Mouse (Mus musculus): ENCODE results near the gene Ssbp4. TPM values are rescaled to one million over a fixed set of nuclear protein-coding genes. Genes with fewer than 3 reads are reported as not detected.
A peak's percentile ranks its signal among the peaks of the same experiment; 100 is the strongest.

Ssbp4 gene
- polyA plus RNA-seq, 1 experiment, result 193 TPM

DNA sequence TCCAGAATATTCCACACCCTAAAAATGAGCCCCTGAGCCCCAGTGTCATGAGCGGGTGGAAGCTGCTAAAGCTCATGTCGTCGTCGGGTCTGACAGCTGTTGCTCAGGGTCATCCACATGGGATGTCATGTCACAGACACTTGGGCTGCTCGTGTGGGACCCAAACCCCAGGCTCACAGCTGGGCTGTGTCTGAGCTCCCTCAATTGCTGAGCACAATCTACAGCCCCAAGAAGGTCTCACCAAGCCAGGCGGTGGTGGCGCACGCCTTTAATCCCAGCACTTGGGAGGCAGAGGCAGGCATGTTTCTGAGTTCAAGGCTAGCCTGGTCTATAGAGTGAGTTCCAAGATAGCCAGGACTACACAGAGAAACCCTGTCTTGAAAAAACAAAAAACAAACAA, 6.6 kb upstream of the Ssbp4 start:
- no peaks in the 10 kb centered on the region for H3K27me3 ChIP-seq (ENCODE audit: control insufficient read depth, insufficient read depth, insufficient read length)
- no peaks in the 10 kb centered on the region for H3K36me3 ChIP-seq (ENCODE audit: control insufficient read depth, insufficient read depth)
- TF ChIP-seq CTCF (IDR thresholded peaks at IDR 0.05; ENCODE audit: control insufficient read depth, insufficient read depth, insufficient read length), result no peak
- no peak for TF ChIP-seq MYOG (IDR thresholded peaks at IDR 0.05; ENCODE audit: control insufficient read depth, extremely low read depth, insufficient read length)
- TF ChIP-seq MYOD1 (IDR thresholded peaks at IDR 0.05; ENCODE audit: control insufficient read depth, insufficient read length, low read depth), result no peak
- TF ChIP-seq CEBPB (IDR thresholded peaks at IDR 0.05; ENCODE audit: low read depth), result no peak
- no peak for TF ChIP-seq MAX (IDR thresholded peaks at IDR 0.05)
- no peak for TF ChIP-seq FOSL1 (IDR thresholded peaks at IDR 0.05; ENCODE audit: insufficient read depth, low read length, poor library complexity, severe bottlenecking)
- no peak for TF ChIP-seq USF1 (IDR thresholded peaks at IDR 0.05; ENCODE audit: low read depth)
- H3K4me3 ChIP-seq (ENCODE audit: insufficient read depth, poor library complexity, severe bottlenecking), result no peak overlapping the region
- no peaks in the 10 kb centered on the region for H3K79me3 ChIP-seq (ENCODE audit: low read depth)
- H3K79me2 ChIP-seq (ENCODE audit: control insufficient read depth, insufficient read depth), result no peaks in the 10 kb centered on the region
- H3ac ChIP-seq (ENCODE audit: control insufficient read depth, insufficient read length, low read depth), result no peak overlapping the region

DNA sequence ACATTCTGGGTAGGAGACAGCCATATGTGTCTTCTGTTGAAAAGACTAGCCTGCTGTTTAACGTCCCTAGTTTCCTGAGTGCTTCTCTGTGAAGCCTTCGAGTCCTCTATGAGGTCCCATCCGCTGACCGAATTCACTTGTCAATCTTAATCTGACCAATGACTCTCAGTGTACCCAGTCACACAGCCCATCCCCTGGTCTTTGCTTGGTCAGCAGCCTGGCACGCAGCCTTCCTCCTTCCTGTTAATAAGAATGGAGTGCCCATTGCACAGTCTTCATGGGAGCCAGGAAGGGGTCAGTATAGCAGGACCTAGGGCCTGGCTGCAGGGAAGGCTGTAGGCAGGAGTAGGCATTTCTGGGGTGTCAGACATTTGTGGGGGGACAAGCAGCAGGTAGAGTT, 5.8 kb upstream of the Ssbp4 start:
- no peaks in the 10 kb centered on the region for H3K36me3 ChIP-seq (ENCODE audit: control insufficient read depth, insufficient read depth)
- TF ChIP-seq CTCF (IDR thresholded peaks at IDR 0.05; ENCODE audit: control insufficient read depth, insufficient read depth, insufficient read length), result no peak
- no peak for TF ChIP-seq CEBPB (IDR thresholded peaks at IDR 0.05; ENCODE audit: low read depth)
- TF ChIP-seq MYOG (IDR thresholded peaks at IDR 0.05; ENCODE audit: control insufficient read depth, extremely low read depth, insufficient read length), result no peak
- TF ChIP-seq MAX (IDR thresholded peaks at IDR 0.05), result no peak
- TF ChIP-seq MYOD1 (IDR thresholded peaks at IDR 0.05; ENCODE audit: control insufficient read depth, insufficient read length, low read depth), result no peak
- no peak for TF ChIP-seq USF1 (IDR thresholded peaks at IDR 0.05; ENCODE audit: low read depth)
- no peak for TF ChIP-seq FOSL1 (IDR thresholded peaks at IDR 0.05; ENCODE audit: insufficient read depth, low read length, poor library complexity, severe bottlenecking)
- H3ac ChIP-seq (ENCODE audit: control insufficient read depth, insufficient read length, low read depth), result no peak overlapping the region
- no peaks in the 10 kb centered on the region for H3K79me3 ChIP-seq (ENCODE audit: low read depth)
- no peaks in the 10 kb centered on the region for H3K79me2 ChIP-seq (ENCODE audit: control insufficient read depth, insufficient read depth)
- no peak overlapping the region for H3K4me3 ChIP-seq (ENCODE audit: insufficient read depth, poor library complexity, severe bottlenecking)
- H3K27me3 ChIP-seq (ENCODE audit: control insufficient read depth, insufficient read depth, insufficient read length), result no peaks in the 10 kb centered on the region

DNA sequence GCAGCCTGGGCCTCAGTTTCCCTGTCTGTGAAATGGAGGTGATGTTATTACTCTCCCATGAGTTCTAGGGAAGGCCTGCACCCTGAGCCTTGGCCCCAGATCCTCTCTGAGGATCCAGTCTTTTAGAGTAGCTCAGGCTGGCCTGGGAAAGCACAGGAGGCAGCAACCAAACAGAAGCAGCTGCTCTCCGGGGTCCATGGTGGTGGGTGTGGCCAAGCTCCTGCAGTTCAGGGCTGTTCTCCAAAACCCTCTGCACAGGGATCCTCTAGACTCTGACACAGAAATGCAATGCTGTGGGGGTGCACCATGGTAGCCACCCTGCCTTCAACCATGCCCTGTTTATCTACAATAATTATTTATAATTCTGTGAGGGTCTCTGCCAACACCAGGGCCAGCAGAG, 5.1 kb upstream of the Ssbp4 start:
- TF ChIP-seq CTCF (IDR thresholded peaks at IDR 0.05; ENCODE audit: control insufficient read depth, insufficient read depth, insufficient read length) (no peak), MAX (IDR thresholded peaks at IDR 0.05) (no peak), MYOD1 (IDR thresholded peaks at IDR 0.05; ENCODE audit: control insufficient read depth, insufficient read length, low read depth) (no peak), MYOG (IDR thresholded peaks at IDR 0.05; ENCODE audit: control insufficient read depth, extremely low read depth, insufficient read length) (no peak), CEBPB (IDR thresholded peaks at IDR 0.05; ENCODE audit: low read depth) (no peak), USF1 (IDR thresholded peaks at IDR 0.05; ENCODE audit: low read depth) (no peak), FOSL1 (IDR thresholded peaks at IDR 0.05; ENCODE audit: insufficient read depth, low read length, poor library complexity, severe bottlenecking) (no peak)
- Histone ChIP-seq H3K4me3 (ENCODE audit: insufficient read depth, poor library complexity, severe bottlenecking) (no peak overlapping the region), H3K79me3 (ENCODE audit: low read depth) (no peaks in the 10 kb centered on the region), H3ac (ENCODE audit: control insufficient read depth, insufficient read length, low read depth) (no peak overlapping the region), H3K36me3 (ENCODE audit: control insufficient read depth, insufficient read depth) (no peaks in the 10 kb centered on the region), H3K27me3 (ENCODE audit: control insufficient read depth, insufficient read depth, insufficient read length) (no peaks in the 10 kb centered on the region), H3K79me2 (ENCODE audit: control insufficient read depth, insufficient read depth) (no peaks in the 10 kb centered on the region)

DNA sequence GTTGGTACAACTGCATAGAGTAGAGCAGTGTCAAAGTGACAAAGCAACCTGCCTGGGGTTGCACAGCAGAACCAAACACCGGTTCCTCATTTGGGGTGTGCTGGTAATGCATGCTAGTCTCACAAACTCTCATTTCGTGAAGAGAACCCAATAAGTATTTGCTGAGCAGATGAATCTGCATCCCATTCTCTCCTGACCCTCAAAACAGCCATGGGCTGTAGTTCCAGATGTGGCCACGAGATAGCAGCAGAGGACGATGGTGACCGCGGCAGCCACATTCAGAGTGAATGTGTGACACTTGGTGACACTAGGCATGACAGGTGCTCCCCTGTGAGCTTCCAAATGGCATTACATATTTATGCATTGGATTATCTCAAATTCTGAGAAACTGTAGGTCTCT, 3.2 kb upstream of the Ssbp4 start:
- Histone ChIP-seq H3ac (ENCODE audit: control insufficient read depth, insufficient read length, low read depth) (peak overlapping the region; percentile 78), H3K4me3 (ENCODE audit: insufficient read depth, poor library complexity, severe bottlenecking) (peak overlapping the region; percentile 28), H3K36me3 (ENCODE audit: control insufficient read depth, insufficient read depth) (no peaks in the 10 kb centered on the region), H3K79me3 (ENCODE audit: low read depth) (peaks cover 8% of the 10 kb centered on the region), H3K79me2 (ENCODE audit: control insufficient read depth, insufficient read depth) (peaks cover 13% of the 10 kb centered on the region), H3K27me3 (ENCODE audit: control insufficient read depth, insufficient read depth, insufficient read length) (no peaks in the 10 kb centered on the region)
- no peak for TF ChIP-seq MAX (IDR thresholded peaks at IDR 0.05)
- peak; percentile 49 for TF ChIP-seq MYOD1 (IDR thresholded peaks at IDR 0.05; ENCODE audit: control insufficient read depth, insufficient read length, low read depth)
- TF ChIP-seq CTCF (IDR thresholded peaks at IDR 0.05; ENCODE audit: control insufficient read depth, insufficient read depth, insufficient read length), result peak; percentile 87

DNA sequence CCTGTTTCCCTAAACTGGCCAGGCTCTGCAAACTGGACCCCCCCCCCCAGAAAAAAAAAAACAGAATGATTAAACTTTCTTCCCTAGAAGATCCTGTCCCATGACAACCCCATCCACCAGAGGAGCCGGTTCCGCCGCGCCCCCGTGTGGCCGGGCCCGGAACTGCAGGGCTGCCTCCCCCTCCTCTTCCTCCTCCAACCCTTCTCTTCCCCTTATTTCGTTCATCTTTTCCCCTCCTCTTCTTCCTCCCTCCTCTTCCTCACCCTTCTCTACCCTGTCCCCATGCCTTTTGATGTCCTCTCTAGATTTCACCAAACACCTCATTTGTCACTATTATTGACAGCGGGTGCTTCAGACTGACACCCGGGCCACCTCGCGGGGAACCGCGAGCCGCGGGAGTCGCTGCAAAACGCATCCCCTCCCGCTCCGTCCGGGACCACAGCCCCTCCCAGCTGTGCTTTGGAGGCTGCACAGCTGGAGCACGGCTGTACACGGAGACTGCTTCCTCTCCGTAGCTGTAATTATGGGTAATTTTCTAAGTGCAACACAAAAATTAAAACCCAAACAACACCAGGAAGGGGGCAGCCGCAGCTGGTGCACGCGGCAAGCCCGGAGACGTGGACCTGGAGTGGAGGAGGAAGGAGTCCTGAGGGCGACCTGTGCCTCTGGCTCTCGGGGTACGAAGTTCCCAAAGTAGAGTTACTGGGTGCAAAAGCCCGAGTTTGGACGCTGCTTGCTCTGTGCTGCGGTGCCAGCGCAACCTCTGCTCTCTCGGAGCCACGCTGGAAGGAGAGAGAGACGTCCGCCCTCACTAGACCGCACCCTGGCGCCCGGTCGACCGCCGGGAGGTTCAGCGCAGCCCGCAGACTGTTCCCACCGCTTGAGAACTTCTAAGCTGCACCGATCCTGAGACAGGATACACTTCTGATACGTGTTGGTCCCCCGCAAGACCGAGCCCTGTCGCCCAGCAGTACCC, 2.4 kb upstream of the Ssbp4 start:
- TF ChIP-seq FOSL1 (IDR thresholded peaks at IDR 0.05; ENCODE audit: insufficient read depth, low read length, poor library complexity, severe bottlenecking), result no peak
- no peak for TF ChIP-seq CEBPB (IDR thresholded peaks at IDR 0.05; ENCODE audit: low read depth)
- no peak for TF ChIP-seq USF1 (IDR thresholded peaks at IDR 0.05; ENCODE audit: low read depth)
- TF ChIP-seq MYOD1 (IDR thresholded peaks at IDR 0.05; ENCODE audit: control insufficient read depth, insufficient read length, low read depth), result no peak
- peak; percentile 10 for TF ChIP-seq MAX (IDR thresholded peaks at IDR 0.05)
- TF ChIP-seq CTCF (IDR thresholded peaks at IDR 0.05; ENCODE audit: control insufficient read depth, insufficient read depth, insufficient read length), result peak; percentile 90
- no peak for TF ChIP-seq MYOG (IDR thresholded peaks at IDR 0.05; ENCODE audit: control insufficient read depth, extremely low read depth, insufficient read length)

More for the DNA sequence above, 2.4 kb upstream of the Ssbp4 start:
- H3ac ChIP-seq (ENCODE audit: control insufficient read depth, insufficient read length, low read depth), result peak overlapping the region; percentile 78
- H3K36me3 ChIP-seq (ENCODE audit: control insufficient read depth, insufficient read depth), result no peaks in the 10 kb centered on the region
- H3K79me2 ChIP-seq (ENCODE audit: control insufficient read depth, insufficient read depth), result peaks cover 21% of the 10 kb centered on the region
- peak overlapping the region; percentile 28 for H3K4me3 ChIP-seq (ENCODE audit: insufficient read depth, poor library complexity, severe bottlenecking)
- H3K27me3 ChIP-seq (ENCODE audit: control insufficient read depth, insufficient read depth, insufficient read length), result no peaks in the 10 kb centered on the region
- H3K79me3 ChIP-seq (ENCODE audit: low read depth), result peaks cover 13% of the 10 kb centered on the region

All from C2C12 (cell line).